Mouse (Mus musculus) erythroblast, embryonic 14.5 days (primary cell): ENCODE data around the gene Dusp13.

ENCODE experiments used
- GATA1 ChIP-seq: IDR thresholded peaks from 2 replicates; pipeline ENCODE4 v1.6.1; 2012; ENCODE audit warnings: low read length, inconsistent platforms, mixed read lengths
- TAL1 ChIP-seq: IDR thresholded peaks from 3 replicates; pipeline ENCODE4 v1.6.1; 2012; ENCODE audit warnings: low read length, inconsistent platforms, mixed read lengths

DNA sequence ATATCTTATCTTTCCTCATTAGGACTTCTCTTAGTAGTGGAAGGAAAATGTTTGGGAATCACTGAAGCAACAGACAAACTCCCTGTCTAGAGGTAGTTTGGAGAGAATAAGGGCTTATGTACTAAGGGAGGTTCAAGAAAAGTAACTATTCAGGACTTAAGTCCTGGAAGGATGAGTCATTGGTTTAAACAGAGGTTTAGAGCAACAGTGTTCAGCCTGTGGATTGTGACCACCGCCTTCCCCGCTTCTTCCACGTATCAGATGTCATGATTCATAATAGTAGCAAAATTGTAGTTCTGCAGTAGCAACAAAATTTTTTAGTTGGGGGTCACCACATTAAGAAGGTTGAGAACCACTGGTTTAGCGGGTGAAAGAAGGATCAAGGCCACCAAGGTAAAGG is 49.7 kb upstream of the Dusp13 start:
- no peak for TF ChIP-seq GATA1
- no peak for TF ChIP-seq TAL1
